Mouse (Mus musculus) ES-Bruce4 (cell line): ENCODE results near the gene Stoml3.

Source experiments
- CTCF ChIP-seq: IDR thresholded peaks from one replicate; pipeline ENCODE4 v1.8.1; 2011; ENCODE audit warnings: low read depth, low read length
- EP300 ChIP-seq: IDR thresholded peaks from 2 replicates; pipeline ENCODE4 v1.6.1; 2011; ENCODE audit warnings: low read depth, low read length; ENCODE audit not compliant: insufficient read depth
- POLR2A ChIP-seq: IDR thresholded peaks from one replicate; pipeline ENCODE4 v1.8.1; 2011; ENCODE audit warnings: low read length; ENCODE audit not compliant: insufficient read depth

DNA sequence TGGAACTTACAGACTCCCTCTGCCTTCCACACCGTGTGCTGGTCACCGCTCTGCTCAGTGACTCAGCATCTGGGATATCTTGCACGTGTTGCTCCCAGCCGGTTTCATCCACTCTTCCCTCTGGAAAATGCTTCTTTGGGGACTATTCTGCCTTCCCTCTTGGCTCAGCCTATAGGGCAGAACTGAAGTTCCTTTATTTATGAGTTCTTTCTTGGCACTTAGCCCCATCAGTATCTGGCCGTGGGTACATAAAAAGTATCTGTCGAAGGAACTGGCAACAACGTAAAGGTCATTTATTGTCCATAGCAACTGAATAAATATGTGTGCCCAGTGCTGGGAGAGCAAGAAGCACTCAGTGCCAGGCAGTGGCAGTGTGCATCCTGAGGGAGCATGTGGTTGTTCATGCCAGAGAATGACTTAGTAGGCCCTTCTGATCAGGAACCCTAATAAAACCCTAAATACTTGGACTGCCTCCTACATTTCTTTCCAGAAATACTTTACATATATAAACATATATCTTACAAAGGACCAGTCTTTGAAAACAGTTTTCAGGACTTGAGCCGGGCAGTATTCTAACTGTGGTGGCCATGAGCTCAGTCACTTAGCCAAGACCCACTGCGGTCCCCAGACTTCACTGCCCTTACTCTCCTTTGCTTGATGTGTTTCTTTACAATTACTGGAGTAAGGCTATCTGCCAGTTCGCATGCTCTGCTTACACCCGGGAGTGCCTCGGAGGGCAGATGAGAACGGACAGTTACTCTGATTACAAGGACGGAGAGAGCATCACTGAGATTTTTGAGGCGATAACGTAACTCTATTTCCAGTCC is 69.1 kb downstream of the Stoml3 start:
- TF ChIP-seq CTCF (no peak), POLR2A (no peak), EP300 (no peak)
